Mouse (Mus musculus): ENCODE results near the gene Fcrl5. TPM values are rescaled to one million over a fixed set of nuclear protein-coding genes. Genes with fewer than 3 reads are reported as not detected.
A peak's percentile ranks its signal among the peaks of the same experiment; 100 is the strongest.

The Fcrl5 gene
- total and polyA plus RNA-seq, 3 experiments: 0.11 TPM; not detected in 2

DNA sequence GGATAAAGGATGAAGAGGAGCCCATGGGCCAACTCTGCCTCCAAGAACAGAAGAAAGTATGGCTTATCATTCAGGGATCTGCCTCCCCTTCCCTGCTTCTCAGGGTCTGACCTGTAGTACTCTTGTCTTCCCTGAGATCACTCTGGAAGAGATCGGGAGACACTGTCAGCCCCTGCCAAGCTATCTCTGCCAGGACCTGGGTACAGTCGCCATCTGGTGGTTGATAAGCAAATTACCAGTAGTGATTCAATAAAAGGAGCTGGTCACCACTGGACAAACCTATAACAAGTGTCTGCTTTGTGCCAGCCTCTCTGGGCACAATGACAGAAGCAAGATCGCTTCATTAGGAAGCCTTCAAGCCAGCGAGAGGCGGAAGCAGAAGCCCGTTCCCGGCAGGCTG, 68.8 kb downstream of the Fcrl5 start:
- Histone ChIP-seq H3K36me3 (replicated peaks) (no peaks in the 10 kb centered on the region), H3K4me3 (ENCODE audit: low read depth, low read length) (no peak overlapping the region), H3K4me1 (ENCODE audit: insufficient read depth, low read depth, low read length) (no peaks in the 10 kb centered on the region), H3K27me3 (ENCODE audit: insufficient read depth, low read length) (peaks cover 50% of the 10 kb centered on the region), H3K9me3 (replicated peaks) (no peaks in the 10 kb centered on the region)
- peak; percentile 32; the same call in 1 of the 2 replicates for TF ChIP-seq CTCF (IDR thresholded peaks at IDR 0.05; ENCODE audit: low read depth, low read length)
- no peak for TF ChIP-seq GATA1 (IDR thresholded peaks at IDR 0.05; ENCODE audit: borderline replicate concordance, low read length)
- peak; percentile 26 for DNase-seq (ENCODE audit: low spot score)
- no peak for ATAC-seq (ENCODE audit: extremely low read depth, insufficient number of reproducible peaks, low FRiP score, poor library complexity, severe bottlenecking)

GRCm38 (mm10) chr3:87504749-87505425, 69.3 kb downstream of the Fcrl5 start:
- DNase-seq (ENCODE audit: low spot score): no peak
- H3K9me3 ChIP-seq (replicated peaks): no peaks in the 10 kb centered on the region
- ATAC-seq (ENCODE audit: extremely low read depth, insufficient number of reproducible peaks, low FRiP score, poor library complexity, severe bottlenecking): no peak
- no peaks in the 10 kb centered on the region for H3K36me3 ChIP-seq (replicated peaks)
- no peak for TF ChIP-seq CTCF (IDR thresholded peaks at IDR 0.05; ENCODE audit: low read depth, low read length)
- no peak for TF ChIP-seq GATA2 (IDR thresholded peaks at IDR 0.05; ENCODE audit: borderline replicate concordance, low read depth, low read length)
- no peak for TF ChIP-seq TAL1 (conservative IDR thresholded peaks at IDR 0.05; ENCODE audit: low read depth, low read length)
- TF ChIP-seq GATA1 (IDR thresholded peaks at IDR 0.05; ENCODE audit: borderline replicate concordance, low read length): no peak
- no peak for TF ChIP-seq POLR2AphosphoS5 (IDR thresholded peaks at IDR 0.05; ENCODE audit: insufficient replicate concordance, low read depth, low read length)
- peaks cover 52% of the 10 kb centered on the region for H3K27me3 ChIP-seq (ENCODE audit: insufficient read depth, low read length)
- no peaks in the 10 kb centered on the region for H3K4me1 ChIP-seq (ENCODE audit: insufficient read depth, low read depth, low read length)
- H3K4me3 ChIP-seq (ENCODE audit: low read depth, low read length): no peak overlapping the region

GRCm38 (mm10) chr3:87506456-87507416, 71.2 kb downstream of the Fcrl5 start:
- DNase-seq (ENCODE audit: low spot score) (no peak), ATAC-seq (ENCODE audit: extremely low read depth, insufficient number of reproducible peaks, low FRiP score, poor library complexity, severe bottlenecking) (no peak)
- no peaks in the 10 kb centered on the region for H3K36me3 ChIP-seq (replicated peaks)
- H3K4me1 ChIP-seq (ENCODE audit: insufficient read depth, low read depth, low read length): peaks cover under 1% of the 10 kb centered on the region; the same call in 1 of the 2 replicates
- no peak overlapping the region for H3K4me3 ChIP-seq (ENCODE audit: low read depth, low read length)
- peaks cover 56% of the 10 kb centered on the region for H3K27me3 ChIP-seq (ENCODE audit: insufficient read depth, low read length)
- no peaks in the 10 kb centered on the region for H3K9me3 ChIP-seq (replicated peaks)
- TF ChIP-seq GATA1 (IDR thresholded peaks at IDR 0.05; ENCODE audit: borderline replicate concordance, low read length) (no peak), GATA2 (IDR thresholded peaks at IDR 0.05; ENCODE audit: borderline replicate concordance, low read depth, low read length) (no peak), POLR2AphosphoS5 (IDR thresholded peaks at IDR 0.05; ENCODE audit: insufficient replicate concordance, low read depth, low read length) (no peak), TAL1 (conservative IDR thresholded peaks at IDR 0.05; ENCODE audit: low read depth, low read length) (no peak), CTCF (IDR thresholded peaks at IDR 0.05; ENCODE audit: low read depth, low read length) (no peak)

- ATAC-seq (ENCODE audit: extremely low read depth, insufficient number of reproducible peaks, low FRiP score, poor library complexity, severe bottlenecking) (no peak), DNase-seq (ENCODE audit: low spot score) (peak; percentile 19)
- H3K9me3 ChIP-seq (replicated peaks): no peaks in the 10 kb centered on the region
- H3K27me3 ChIP-seq (ENCODE audit: insufficient read depth, low read length): peaks cover 61% of the 10 kb centered on the region
- no peak for TF ChIP-seq POLR2AphosphoS5 (IDR thresholded peaks at IDR 0.05; ENCODE audit: insufficient replicate concordance, low read depth, low read length)
- peak; percentile 72 for TF ChIP-seq CTCF (IDR thresholded peaks at IDR 0.05; ENCODE audit: low read depth, low read length)
- H3K4me3 ChIP-seq (ENCODE audit: low read depth, low read length): no peak overlapping the region
- H3K4me1 ChIP-seq (ENCODE audit: insufficient read depth, low read depth, low read length): peaks cover 16% of the 10 kb centered on the region
- H3K36me3 ChIP-seq (replicated peaks): no peaks in the 10 kb centered on the region
Measured at GRCm38 (mm10) chr3:87508205-87508901, 72.8 kb downstream of the Fcrl5 start.

- Histone ChIP-seq H3K36me3 (replicated peaks) (no peaks in the 10 kb centered on the region), H3K27me3 (ENCODE audit: insufficient read depth, low read length) (peaks cover 55% of the 10 kb centered on the region), H3K9me3 (replicated peaks) (no peaks in the 10 kb centered on the region), H3K4me1 (ENCODE audit: insufficient read depth, low read depth, low read length) (peaks cover 18% of the 10 kb centered on the region), H3K4me3 (ENCODE audit: low read depth, low read length) (no peak overlapping the region)
- TF ChIP-seq POLR2AphosphoS5 (IDR thresholded peaks at IDR 0.05; ENCODE audit: insufficient replicate concordance, low read depth, low read length) (no peak), TAL1 (conservative IDR thresholded peaks at IDR 0.05; ENCODE audit: low read depth, low read length) (no peak), GATA2 (IDR thresholded peaks at IDR 0.05; ENCODE audit: borderline replicate concordance, low read depth, low read length) (no peak), CTCF (IDR thresholded peaks at IDR 0.05; ENCODE audit: low read depth, low read length) (no peak), GATA1 (IDR thresholded peaks at IDR 0.05; ENCODE audit: borderline replicate concordance, low read length) (no peak)
- ATAC-seq (ENCODE audit: extremely low read depth, insufficient number of reproducible peaks, low FRiP score, poor library complexity, severe bottlenecking) (no peak), DNase-seq (ENCODE audit: low spot score) (no peak)
Measured at GRCm38 (mm10) chr3:87509061-87509460, 73.5 kb downstream of the Fcrl5 start.

GRCm38 (mm10) chr3:87510832-87511231, 75.3 kb downstream of the Fcrl5 start:
- H3K4me3 ChIP-seq (ENCODE audit: low read depth, low read length): no peak overlapping the region
- H3K4me1 ChIP-seq (ENCODE audit: insufficient read depth, low read depth, low read length): peaks cover 30% of the 10 kb centered on the region
- TF ChIP-seq POLR2AphosphoS5 (IDR thresholded peaks at IDR 0.05; ENCODE audit: insufficient replicate concordance, low read depth, low read length): no peak
- H3K36me3 ChIP-seq (replicated peaks): no peaks in the 10 kb centered on the region
- DNase-seq (ENCODE audit: low spot score) (no peak), ATAC-seq (ENCODE audit: extremely low read depth, insufficient number of reproducible peaks, low FRiP score, poor library complexity, severe bottlenecking) (no peak)
- no peaks in the 10 kb centered on the region for H3K9me3 ChIP-seq (replicated peaks)
- peaks cover 53% of the 10 kb centered on the region for H3K27me3 ChIP-seq (ENCODE audit: insufficient read depth, low read length)
